Mouse (Mus musculus): ENCODE results near the gene Trcg1.
A peak's percentile ranks its signal among the peaks of the same experiment; 100 is the strongest.
"Not testable (repeated sequence)": the region's sequence is repeated elsewhere in the genome, so short reads cannot be mapped to it uniquely, and the experiment has no call there.

Trcg1 gene

GRCm38 (mm10) chr9:57236256-57236655, at the start of gene Trcg1:
Gene Trcg1, plus strand, starts transcription at chr9:57236556.
- DNase-seq, result no peak

- DNase-seq, result no peak
These were observed 39.6 kb upstream of the Trcg1 start for GRCm38 (mm10) chr9:57196708-57197107.

- no peak for DNase-seq
These were observed 38.9 kb upstream of the Trcg1 start for GRCm38 (mm10) chr9:57197414-57197813.

- DNase-seq, result no peak
These were observed 33.4 kb upstream of the Trcg1 start for GRCm38 (mm10) chr9:57202981-57203380.

GRCm38 (mm10) chr9:57203571-57203970, 32.8 kb upstream of the Trcg1 start:
- DNase-seq, result not testable (repeated sequence)

GRCm38 (mm10) chr9:57206896-57207295, 29.5 kb upstream of the Trcg1 start:
- no peak for DNase-seq

- peak; percentile 35 to 70 for DNase-seq
These were observed 27.0 kb upstream of the Trcg1 start for GRCm38 (mm10) chr9:57209316-57209715.

GRCm38 (mm10) chr9:57212448-57213222, 23.7 kb upstream of the Trcg1 start:
- no peak for DNase-seq

- no peak for DNase-seq
These were observed 21.9 kb upstream of the Trcg1 start for GRCm38 (mm10) chr9:57214500-57214899.

- DNase-seq, result no peak
These were observed 19.1 kb upstream of the Trcg1 start for GRCm38 (mm10) chr9:57217220-57217619.

GRCm38 (mm10) chr9:57218776-57219175, 17.6 kb upstream of the Trcg1 start:
- no peak for DNase-seq

GRCm38 (mm10) chr9:57219511-57219910, 16.8 kb upstream of the Trcg1 start:
- no peak for DNase-seq

- peak; percentile 66 to 73 for DNase-seq
These were observed 16.0 kb upstream of the Trcg1 start for GRCm38 (mm10) chr9:57220356-57220755.

- DNase-seq, result no peak
These were observed 13.0 kb upstream of the Trcg1 start for GRCm38 (mm10) chr9:57223341-57223740.

GRCm38 (mm10) chr9:57225780-57226627, 10.4 kb upstream of the Trcg1 start:
- no peak for DNase-seq

- not testable (repeated sequence) for DNase-seq
These were observed 9.7 kb upstream of the Trcg1 start for GRCm38 (mm10) chr9:57226628-57227122.

GRCm38 (mm10) chr9:57227203-57227602, 9.2 kb upstream of the Trcg1 start:
- no peak for DNase-seq

GRCm38 (mm10) chr9:57228186-57228585, 8.2 kb upstream of the Trcg1 start:
- DNase-seq, result no peak

GRCm38 (mm10) chr9:57229726-57230125, 6.6 kb upstream of the Trcg1 start:
- DNase-seq, result no peak

- no peak for DNase-seq
These were observed 6.1 kb upstream of the Trcg1 start for GRCm38 (mm10) chr9:57230146-57230783.

GRCm38 (mm10) chr9:57231536-57232255, 4.7 kb upstream of the Trcg1 start:
- DNase-seq, result no peak

- DNase-seq, result no peak
These were observed 3.9 kb upstream of the Trcg1 start for GRCm38 (mm10) chr9:57232341-57232940.

All from cerebellum, postnatal 25 days (tissue).